Comparison of ENCODE assay signal across 17 mouse cellular contexts in genomic region chr2:77411612-77412011, GRCm38 (mm10).
DNase-seq lines count a peak whose midpoint lies in the region; TF ChIP-seq lines count a peak whose summit lies in the region.
"Had no signal": no experiment of that assay in that cellular context is flagged by ENCODE, and none has a peak within 500 bp of the region (broad histone marks: within the 10 kb centered on the region; RNA-seq: fewer than 3 reads in every experiment).

No protein-coding gene starts in this region.

- TF ChIP-seq POLR2A in testis, adult 2 months (IDR thresholded peaks at IDR 0.05; ENCODE audit: control insufficient read depth, low read depth, low read length): no peak

- H3K27ac ChIP-seq in testis, adult 2 months (ENCODE audit: control insufficient read depth, insufficient read depth, low read depth, low read length): no peak overlapping the region
- no peak overlapping the region for H3K27ac ChIP-seq in limb, embryonic 10.5 days
- H3K27ac ChIP-seq in forebrain, embryonic 10.5 days: no peak overlapping the region
- H3K27ac ChIP-seq: embryonic facial prominence, embryonic 10.5 days; heart, embryonic 15.5 days had no signal

- no peaks in the 10 kb centered on the region for H3K27me3 ChIP-seq in testis, adult 2 months (ENCODE audit: control insufficient read depth, insufficient read depth, low read length)
- H3K27me3 ChIP-seq in limb, embryonic 10.5 days (ENCODE audit: low read depth, poor library complexity, severe bottlenecking): no peaks in the 10 kb centered on the region
- no peaks in the 10 kb centered on the region for H3K27me3 ChIP-seq in forebrain, embryonic 10.5 days (ENCODE audit: poor library complexity, severe bottlenecking)
- H3K27me3 ChIP-seq: heart, embryonic 15.5 days had no signal

- no peaks in the 10 kb centered on the region for H3K4me1 ChIP-seq in testis, adult 2 months (ENCODE audit: control insufficient read depth, insufficient read depth, low read length)
- peaks cover 5% of the 10 kb centered on the region for H3K4me1 ChIP-seq in limb, embryonic 10.5 days
- H3K4me1 ChIP-seq in forebrain, embryonic 10.5 days: no peaks in the 10 kb centered on the region
- H3K4me1 ChIP-seq: embryonic facial prominence, embryonic 10.5 days; heart, embryonic 15.5 days had no signal

- H3K9me3 ChIP-seq in limb, embryonic 10.5 days (replicated peaks): no peaks in the 10 kb centered on the region
- no peaks in the 10 kb centered on the region for H3K9me3 ChIP-seq in forebrain, embryonic 10.5 days
- H3K9me3 ChIP-seq: embryonic facial prominence, embryonic 10.5 days; heart, embryonic 15.5 days had no signal

- DNase-seq in testis, postnatal 10 days (ENCODE audit: low spot score): no peak
- peak; percentile 77 for DNase-seq in ES-CJ7 (ENCODE audit: low read depth, low spot score)
- peak; percentile 18 for DNase-seq in limb, embryonic 10.5 days (ENCODE audit: low spot score)
- DNase-seq in embryo, embryonic 10.5 days (ENCODE audit: low spot score): no peak
- no peak for DNase-seq in forebrain, embryonic 10.5 days (ENCODE audit: extremely low spot score, low spot score)
- DNase-seq: adrenal gland, postnatal 25 days; B cell, adult 2 months; cerebellum, adult 18-20 months; cerebellum, adult 9-11 months; cerebellum, postnatal 36 days; heart, adult 18-20 months; heart, postnatal 14 days; kidney, adult 11 months had no signal

- no peak for TF ChIP-seq CTCF in testis, adult 2 months (IDR thresholded peaks at IDR 0.05; ENCODE audit: control insufficient read depth, insufficient read depth, insufficient replicate concordance, low read depth, low read length)

- no peaks in the 10 kb centered on the region for H3K36me3 ChIP-seq in testis, adult 2 months (ENCODE audit: control insufficient read depth, insufficient read depth, low read length)
- H3K36me3 ChIP-seq in limb, embryonic 10.5 days: no peaks in the 10 kb centered on the region
- H3K36me3 ChIP-seq in forebrain, embryonic 10.5 days (replicated peaks): no peaks in the 10 kb centered on the region
- H3K36me3 ChIP-seq: embryonic facial prominence, embryonic 10.5 days; G1E; heart, embryonic 15.5 days had no signal

- WGBS in limb, embryonic 10.5 days: 84% methylated on average over 13 of the region's 13 CpGs
- WGBS in forebrain, embryonic 10.5 days: 87% methylated on average over 13 of the region's 13 CpGs

- H3K4me3 ChIP-seq in testis, adult 2 months (ENCODE audit: control insufficient read depth, low read depth, low read length): peak overlapping the region; percentile 18
- no peak overlapping the region for H3K4me3 ChIP-seq in limb, embryonic 10.5 days
- H3K4me3 ChIP-seq in forebrain, embryonic 10.5 days: no peak overlapping the region
- H3K4me3 ChIP-seq: embryonic facial prominence, embryonic 10.5 days; heart, embryonic 15.5 days had no signal

Comparison
In these comparisons a context has a peak if more than half of its experiments do, and no peak if none do; other contexts are left out.
1. DNase-seq: peak in ES-CJ7 (single experiment) and limb, embryonic 10.5 days (single experiment); none in testis, postnatal 10 days (single experiment), embryo, embryonic 10.5 days (single experiment) and forebrain, embryonic 10.5 days (single experiment).